Mouse (Mus musculus): ENCODE measurements at regions not wholly inside any gene's neighbourhood (a gene's known extent, or its start where the extent isn't known, plus 50 kb on each side); places are given as distances from the start of the nearest gene placed in this dataset.

- no peak for TF ChIP-seq CTCF (IDR thresholded peaks at IDR 0.05; ENCODE audit: control insufficient read depth, insufficient read depth, insufficient read length)
- TF ChIP-seq MAX (IDR thresholded peaks at IDR 0.05) = no peak
- no peak for TF ChIP-seq USF1 (IDR thresholded peaks at IDR 0.05; ENCODE audit: low read depth)
- TF ChIP-seq MYOD1 (IDR thresholded peaks at IDR 0.05; ENCODE audit: control insufficient read depth, insufficient read length, low read depth) = no peak
- TF ChIP-seq MYOG (IDR thresholded peaks at IDR 0.05; ENCODE audit: control insufficient read depth, extremely low read depth, insufficient read length) = no peak
Observed at GRCm38 (mm10) chr12:17085209-17085574, 73.7 kb upstream of the 2410004P03Rik start.
